Mouse (Mus musculus) stomach, postnatal 0 days (tissue): ENCODE data around the gene Adcy4.

Experiments
- CTCF ChIP-seq: IDR thresholded peaks from 2 replicates; pipeline ENCODE4 v1.5.1; 2016; ENCODE audit warnings: antibody characterized with exemption, low read depth, mild to moderate bottlenecking, moderate library complexity
- EP300 ChIP-seq: optimal IDR thresholded peaks from 2 replicates; pipeline ENCODE3; 2016; ENCODE audit warnings: antibody characterized with exemption

GRCm38 (mm10) chr14:55763166-55763565 is 20.7 kb downstream of the Adcy4 start:
- TF ChIP-seq CTCF (no peak), EP300 (no peak)
